Mouse (Mus musculus) activated CD4-positive, CD25-positive, alpha-beta regulatory T cell (primary cell): ENCODE measurements around the gene Srsf4. TPM values are rescaled to one million over a fixed set of nuclear protein-coding genes. Genes with fewer than 3 reads are reported as not detected.

ENCODE experiments used
- polyA plus RNA-seq, 2 experiments: library from polyadenylated mRNA; unstranded; fragments of 100-300 nt; shearing (Covaris generic); gene quantifications; one replicate each; pipeline ENCODE4 v1.2.1; 2017

Srsf4 gene
- 100 to 1,000 TPM; 106 to 118 TPM for polyA plus RNA-seq

GRCm38 (mm10) chr4:131873293-131874168, at the start of gene Srsf4:
TSS of gene Srsf4 (plus strand) at chr4:131873617.

DNA sequence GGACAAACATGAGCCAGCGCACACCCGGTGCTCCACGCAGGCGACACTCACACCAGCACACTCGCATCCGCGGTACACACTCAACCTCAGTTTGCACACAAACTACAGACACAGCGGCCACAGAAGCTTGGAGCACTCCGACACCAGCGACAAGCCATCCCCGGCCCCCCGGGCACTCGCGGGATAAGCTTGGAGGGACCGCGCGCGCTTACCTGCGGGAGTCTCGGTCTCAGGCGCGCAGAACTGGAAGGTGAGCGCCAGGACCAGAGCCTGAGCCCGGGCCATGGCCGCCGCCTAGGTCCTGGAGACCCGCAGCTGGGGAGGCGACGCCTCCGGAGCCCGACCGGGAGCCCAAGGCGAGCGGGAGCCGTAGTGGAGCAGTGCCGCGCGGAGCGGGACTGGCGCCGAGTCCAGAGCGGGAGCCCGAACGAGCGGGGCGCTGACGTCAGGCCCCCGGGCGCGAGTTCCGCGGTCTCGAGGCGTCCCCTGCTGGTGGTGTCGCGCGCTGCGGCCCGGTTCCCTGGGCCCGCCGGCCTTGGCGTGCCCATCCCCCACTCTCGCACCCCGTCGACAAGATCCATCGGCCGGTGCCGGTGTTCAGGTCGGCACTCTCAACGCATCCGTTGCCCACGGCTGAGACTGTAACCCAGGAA, 35.4 kb upstream of the Srsf4 start, which contains the start of gene Ptpru:
Gene Ptpru, minus strand, starts transcription at position 417 of the 653 bp plus-strand sequence.

DNA sequence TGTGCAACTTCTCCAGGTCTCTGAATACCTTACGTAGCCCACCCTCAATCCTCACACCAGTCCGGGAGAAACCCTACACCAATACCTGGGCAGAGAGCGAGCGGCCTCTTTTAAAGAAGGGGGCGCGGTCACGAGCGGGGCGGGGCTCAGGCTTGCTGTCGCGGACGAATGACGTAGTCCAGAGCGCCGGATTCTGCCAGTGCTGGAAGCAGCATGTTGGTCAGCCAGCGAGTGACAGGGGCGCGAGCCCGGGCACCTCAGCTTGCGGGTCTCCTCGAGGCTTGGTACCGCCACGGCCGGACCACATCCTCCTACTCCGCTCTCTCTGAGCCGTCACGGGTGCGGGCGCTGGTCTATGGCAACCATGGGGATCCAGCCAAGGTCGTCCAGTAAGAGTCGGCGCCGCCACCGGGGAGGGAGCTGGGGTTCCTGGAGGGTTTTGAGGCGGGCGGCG, 30.1 kb upstream of the Srsf4 start, which contains the start of gene Mecr:
Gene Mecr, plus strand, starts transcription at position 181 of the 454 bp plus-strand sequence.

DNA sequence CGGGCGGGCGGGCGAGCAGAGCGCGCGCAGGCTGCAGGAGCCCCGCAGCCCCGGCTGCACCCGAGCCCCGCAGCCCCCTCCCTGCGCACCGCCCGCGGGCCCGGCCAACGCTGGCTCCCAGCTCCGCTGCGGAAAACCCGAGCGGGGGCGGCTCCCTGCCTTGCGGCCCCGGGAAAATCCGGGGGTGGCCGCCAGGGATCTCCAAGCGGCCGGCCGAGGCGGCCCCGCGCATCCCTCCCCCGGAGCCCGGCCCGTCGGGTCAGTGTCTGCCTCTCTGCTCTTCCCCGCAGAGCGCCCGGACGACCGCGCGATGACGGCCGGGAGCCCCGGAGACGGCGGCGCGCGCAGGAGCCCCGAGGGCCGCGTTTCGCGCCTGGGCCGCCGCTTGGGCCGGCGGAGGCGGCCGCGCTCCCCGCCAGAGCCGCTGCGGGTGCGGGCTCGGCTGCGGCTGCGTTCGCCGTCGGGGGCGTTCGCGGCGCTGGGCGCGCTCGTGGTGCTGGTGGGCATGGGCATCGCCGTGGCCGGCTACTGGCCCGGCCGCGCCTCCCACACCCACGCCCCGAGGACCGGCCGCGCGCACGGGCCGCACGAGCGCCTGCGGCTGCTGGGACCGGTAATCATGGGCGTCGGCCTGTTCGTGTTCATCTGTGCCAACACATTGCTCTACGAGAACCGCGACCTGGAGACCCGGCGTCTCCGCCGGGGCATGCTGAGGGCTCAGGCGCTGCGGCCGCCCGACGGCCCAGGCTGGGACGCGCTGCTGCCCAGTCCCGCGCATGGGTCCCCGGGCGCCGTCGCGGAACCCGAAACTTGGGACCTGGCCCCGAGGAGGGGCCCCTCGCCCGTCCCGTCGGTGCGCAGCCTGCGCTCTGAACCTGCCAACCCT, 48.3 kb downstream of the Srsf4 start, which contains the start of gene Tmem200b:
Gene Tmem200b, plus strand, starts transcription at position 311 of the 886 bp plus-strand sequence.

Other genes starting within 250 kb of the Srsf4 start
- gene Ptpru, start 35.3 kb upstream of the Srsf4 start, polyA plus RNA-seq = under 1 TPM in 1 of 2 experiments, not detected in 1; 0.44 TPM
- gene Mecr, start 30.1 kb upstream of the Srsf4 start, polyA plus RNA-seq = 10 to 100 TPM; 17.6 to 29.7 TPM
- under 1 TPM in 1 of 2 experiments, not detected in 1; 0.97 TPM for gene Tmem200b, start 48.2 kb downstream of the Srsf4 start, polyA plus RNA-seq
- gene Gm10300, start 201.1 kb downstream of the Srsf4 start, polyA plus RNA-seq = not detected
- gene Epb41, start 201.7 kb downstream of the Srsf4 start, polyA plus RNA-seq = 10 to 100 TPM; 63.3 to 69.8 TPM